Mouse (Mus musculus): ENCODE measurements at regions not wholly inside any gene's neighbourhood (a gene's known extent, or its start where the extent isn't known, plus 50 kb on each side); places are given as distances from the start of the nearest gene placed in this dataset.

- DNase-seq: no peak
- TF ChIP-seq CTCF (IDR thresholded peaks at IDR 0.05; ENCODE audit: insufficient read depth, low read length) (no peak), POLR2A (IDR thresholded peaks at IDR 0.05; ENCODE audit: borderline replicate concordance, extremely low read depth, low read depth, low read length) (no peak)
- Histone ChIP-seq H3K4me3 (replicated peaks; ENCODE audit: extremely low read depth, low read depth, low read length) (no peak overlapping the region), H3K4me1 (ENCODE audit: control insufficient read depth, insufficient read depth, low read length) (no peaks in the 10 kb centered on the region)
These were observed 305.1 kb upstream of the Arx start for GRCm38 (mm10) chrX:92981141-92981540.

GRCm38 (mm10) chrX:93002236-93002976, 283.8 kb upstream of the Arx start:
- TF ChIP-seq CTCF (IDR thresholded peaks at IDR 0.05; ENCODE audit: insufficient read depth, low read length) (no peak), POLR2A (IDR thresholded peaks at IDR 0.05; ENCODE audit: borderline replicate concordance, extremely low read depth, low read depth, low read length) (no peak)

DNA sequence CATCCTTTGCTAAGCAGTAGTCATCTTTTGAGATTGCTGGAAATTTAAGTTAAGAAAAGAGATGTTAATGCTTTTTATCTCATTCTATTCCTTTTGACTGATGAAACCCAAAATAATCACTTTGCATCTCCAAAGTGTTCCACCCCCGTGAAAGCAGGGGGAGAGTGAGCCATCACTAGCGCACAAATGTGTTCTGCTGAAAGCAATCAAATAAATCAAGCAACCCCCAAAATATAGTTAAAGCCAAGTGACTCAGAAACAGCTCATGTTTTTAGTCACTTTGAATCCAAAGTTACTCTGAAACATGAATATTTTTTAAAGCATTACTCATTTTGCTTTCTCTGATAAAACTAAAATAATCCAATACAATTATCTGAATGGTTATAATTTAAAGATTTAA, 279.6 kb upstream of the Arx start:
- TF ChIP-seq CTCF (IDR thresholded peaks at IDR 0.05; ENCODE audit: insufficient read depth, low read length): no peak
- no peak for TF ChIP-seq POLR2A (IDR thresholded peaks at IDR 0.05; ENCODE audit: borderline replicate concordance, extremely low read depth, low read depth, low read length)
- WGBS: 69% methylated on average over 2 of the region's 2 CpGs
- Histone ChIP-seq H3K4me3 (replicated peaks; ENCODE audit: extremely low read depth, low read depth, low read length) (no peak overlapping the region), H3K4me1 (ENCODE audit: control insufficient read depth, insufficient read depth, low read length) (no peaks in the 10 kb centered on the region)
- no peak for DNase-seq

More at GRCm38 (mm10) chrX:93002236-93002976, 283.8 kb upstream of the Arx start:
- H3K4me1 ChIP-seq (ENCODE audit: control insufficient read depth, insufficient read depth, low read length): no peaks in the 10 kb centered on the region
- no peak overlapping the region for H3K4me3 ChIP-seq (replicated peaks; ENCODE audit: extremely low read depth, low read depth, low read length)
- DNase-seq: no peak
- WGBS: 66% methylated on average over 9 of the region's 9 CpGs

GRCm38 (mm10) chrX:93011578-93011977, 274.7 kb upstream of the Arx start:
- WGBS: 50% methylated on average over 2 of the region's 2 CpGs
- TF ChIP-seq POLR2A (IDR thresholded peaks at IDR 0.05; ENCODE audit: borderline replicate concordance, extremely low read depth, low read depth, low read length): no peak
- TF ChIP-seq CTCF (IDR thresholded peaks at IDR 0.05; ENCODE audit: insufficient read depth, low read length): no peak
- no peak for DNase-seq
- H3K4me3 ChIP-seq (replicated peaks; ENCODE audit: extremely low read depth, low read depth, low read length): no peak overlapping the region
- no peaks in the 10 kb centered on the region for H3K4me1 ChIP-seq (ENCODE audit: control insufficient read depth, insufficient read depth, low read length)

DNA sequence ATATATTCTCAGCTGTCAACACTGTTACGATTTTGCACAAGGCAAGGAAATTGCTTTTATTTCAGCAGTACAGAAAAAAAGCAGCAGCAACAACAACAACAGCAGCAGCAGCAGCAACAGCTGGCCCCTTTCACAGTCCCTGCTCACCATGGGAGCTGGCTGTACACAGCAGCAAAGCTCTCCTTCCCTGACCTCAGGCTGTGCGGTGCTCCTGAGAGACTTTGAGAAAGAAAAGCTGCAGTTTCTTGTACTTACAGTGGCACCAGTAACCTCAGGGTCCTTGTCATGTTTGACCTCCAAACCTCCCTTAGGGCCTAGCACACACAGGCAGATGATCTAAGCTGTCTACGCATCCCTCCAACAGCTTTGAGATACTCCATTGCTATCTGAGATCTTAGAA, 269.9 kb upstream of the Arx start:
- H3K4me1 ChIP-seq (ENCODE audit: control insufficient read depth, insufficient read depth, low read length): no peaks in the 10 kb centered on the region
- 74% methylated on average over 3 of the region's 3 CpGs for WGBS
- H3K4me3 ChIP-seq (replicated peaks; ENCODE audit: extremely low read depth, low read depth, low read length): no peak overlapping the region
- no peak for TF ChIP-seq POLR2A (IDR thresholded peaks at IDR 0.05; ENCODE audit: borderline replicate concordance, extremely low read depth, low read depth, low read length)
- TF ChIP-seq CTCF (IDR thresholded peaks at IDR 0.05; ENCODE audit: insufficient read depth, low read length): no peak
- DNase-seq: no peak

DNA sequence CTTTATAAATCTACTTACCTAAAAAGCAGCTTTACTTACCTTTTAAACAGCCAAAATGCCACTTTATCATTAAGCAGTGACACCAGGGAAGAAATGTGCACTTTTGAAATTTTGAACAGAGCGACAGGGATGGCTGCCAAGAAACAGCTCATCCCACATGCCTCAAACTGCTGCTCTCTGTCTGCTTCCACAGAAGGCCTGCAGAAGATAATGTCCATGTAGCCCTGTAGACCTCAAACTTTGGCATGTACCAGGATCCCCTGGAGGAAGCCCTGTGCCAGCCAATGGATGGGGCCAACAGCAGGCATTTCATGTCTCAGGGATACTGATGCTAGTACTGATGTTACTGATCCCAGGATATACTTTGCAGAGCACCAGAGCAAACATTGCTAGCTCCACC, 245.1 kb upstream of the Arx start:
- no peak overlapping the region for H3K4me3 ChIP-seq (replicated peaks; ENCODE audit: extremely low read depth, low read depth, low read length)
- DNase-seq: no peak
- 84% methylated on average over 1 of the region's 1 CpGs for WGBS
- TF ChIP-seq CTCF (IDR thresholded peaks at IDR 0.05; ENCODE audit: insufficient read depth, low read length): no peak
- no peak for TF ChIP-seq POLR2A (IDR thresholded peaks at IDR 0.05; ENCODE audit: borderline replicate concordance, extremely low read depth, low read depth, low read length)
- no peaks in the 10 kb centered on the region for H3K4me1 ChIP-seq (ENCODE audit: control insufficient read depth, insufficient read depth, low read length)

GRCm38 (mm10) chrX:93042736-93043135, 243.5 kb upstream of the Arx start:
- Histone ChIP-seq H3K4me1 (ENCODE audit: control insufficient read depth, insufficient read depth, low read length) (no peaks in the 10 kb centered on the region), H3K4me3 (replicated peaks; ENCODE audit: extremely low read depth, low read depth, low read length) (no peak overlapping the region)
- DNase-seq: no peak
- 38% methylated on average over 3 of the region's 3 CpGs for WGBS
- TF ChIP-seq CTCF (IDR thresholded peaks at IDR 0.05; ENCODE audit: insufficient read depth, low read length): no peak
- no peak for TF ChIP-seq POLR2A (IDR thresholded peaks at IDR 0.05; ENCODE audit: borderline replicate concordance, extremely low read depth, low read depth, low read length)

DNA sequence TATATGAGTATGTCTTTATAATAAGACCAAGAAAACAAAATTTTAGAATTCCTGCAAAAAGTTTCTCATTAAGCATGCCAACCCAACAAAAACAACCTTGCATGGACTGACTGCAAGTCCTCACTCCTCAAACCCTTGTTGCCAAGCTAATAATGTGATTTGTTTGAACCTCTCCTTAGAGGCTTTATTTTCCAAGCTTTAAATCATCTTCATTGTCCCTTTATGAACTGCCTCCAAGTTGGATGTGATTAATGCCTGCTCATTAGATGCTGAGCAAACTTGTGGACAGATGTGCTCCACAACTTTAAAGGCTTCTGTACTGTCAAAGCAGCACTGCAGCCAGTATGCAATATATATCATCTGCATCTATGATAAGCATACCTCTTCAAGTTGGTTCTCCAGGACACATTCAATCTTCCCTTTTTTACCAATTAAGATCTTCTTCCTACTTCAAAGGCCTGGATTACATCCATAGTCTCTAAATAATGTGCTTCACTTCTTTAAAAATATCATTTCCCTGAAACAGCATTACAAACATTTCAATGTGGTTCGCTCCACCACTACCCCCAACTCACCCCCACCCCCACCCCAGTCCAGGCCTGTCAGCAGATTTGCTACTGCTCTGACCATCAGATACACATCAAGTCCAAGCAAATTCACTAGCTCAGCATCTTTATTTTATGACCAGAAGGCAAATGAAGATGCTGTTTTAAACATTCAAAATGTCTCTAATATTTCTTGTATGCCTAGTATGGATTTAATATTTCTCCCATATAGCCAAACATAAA, 237.1 kb upstream of the Arx start:
- WGBS: 86% methylated on average over 1 of the region's 1 CpGs
- no peak overlapping the region for H3K4me3 ChIP-seq (replicated peaks; ENCODE audit: extremely low read depth, low read depth, low read length)
- H3K4me1 ChIP-seq (ENCODE audit: control insufficient read depth, insufficient read depth, low read length): no peaks in the 10 kb centered on the region
- TF ChIP-seq CTCF (IDR thresholded peaks at IDR 0.05; ENCODE audit: insufficient read depth, low read length) (no peak), POLR2A (IDR thresholded peaks at IDR 0.05; ENCODE audit: borderline replicate concordance, extremely low read depth, low read depth, low read length) (no peak)
- no peak for DNase-seq

DNA sequence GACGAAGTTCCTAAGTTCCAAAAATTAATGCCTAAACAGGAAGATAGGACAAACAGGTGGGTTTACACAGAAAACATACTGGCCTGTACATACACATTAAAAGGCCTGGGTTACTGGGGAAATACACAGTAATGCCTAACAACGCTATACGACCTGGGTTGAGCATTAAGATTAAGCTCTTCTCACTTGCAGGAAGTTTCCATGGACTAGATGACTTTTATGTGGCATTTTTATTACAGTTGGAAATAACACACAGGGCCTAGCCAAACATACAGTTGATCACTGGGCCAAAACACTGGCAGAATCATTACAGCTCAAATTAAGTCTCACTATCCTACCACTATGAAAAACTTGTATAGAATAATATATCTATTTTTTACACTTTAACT, 236.5 kb upstream of the Arx start:
- 72% methylated on average over 3 of the region's 3 CpGs for WGBS
- no peak for TF ChIP-seq CTCF (IDR thresholded peaks at IDR 0.05; ENCODE audit: insufficient read depth, low read length)
- no peak for TF ChIP-seq POLR2A (IDR thresholded peaks at IDR 0.05; ENCODE audit: borderline replicate concordance, extremely low read depth, low read depth, low read length)
- H3K4me3 ChIP-seq (replicated peaks; ENCODE audit: extremely low read depth, low read depth, low read length): no peak overlapping the region

DNA sequence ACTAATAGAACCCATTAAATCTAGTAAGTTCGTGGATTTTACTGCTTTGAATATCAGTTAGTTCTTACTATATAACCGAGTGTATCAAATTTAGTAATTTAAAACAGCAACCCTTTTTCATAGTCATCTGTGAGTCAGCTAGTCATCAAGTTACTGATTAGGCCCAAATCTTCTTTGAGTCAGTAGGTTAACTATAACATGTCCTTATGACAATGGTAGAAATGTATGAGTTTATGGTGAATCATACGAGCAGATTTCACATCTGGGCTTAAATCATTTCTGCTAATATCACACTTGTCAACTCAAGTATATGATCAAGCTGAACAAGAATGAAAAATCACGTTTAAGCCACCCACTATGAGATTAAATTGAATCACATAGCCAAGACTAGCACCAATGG, 226.7 kb upstream of the Arx start:
- WGBS: 66% methylated on average over 4 of the region's 4 CpGs
- TF ChIP-seq POLR2A (IDR thresholded peaks at IDR 0.05; ENCODE audit: borderline replicate concordance, extremely low read depth, low read depth, low read length): no peak
- TF ChIP-seq CTCF (IDR thresholded peaks at IDR 0.05; ENCODE audit: insufficient read depth, low read length): no peak
- no peaks in the 10 kb centered on the region for H3K4me1 ChIP-seq (ENCODE audit: control insufficient read depth, insufficient read depth, low read length)

More for the DNA sequence above, 236.5 kb upstream of the Arx start:
- H3K4me1 ChIP-seq (ENCODE audit: control insufficient read depth, insufficient read depth, low read length): no peaks in the 10 kb centered on the region
- DNase-seq: no peak

More for the DNA sequence above, 226.7 kb upstream of the Arx start:
- H3K4me3 ChIP-seq (replicated peaks; ENCODE audit: extremely low read depth, low read depth, low read length): no peak overlapping the region
- DNase-seq: no peak

All from lung, adult 2 months (tissue).